Mouse (Mus musculus): ENCODE measurements around the gene Psma7.

DNA sequence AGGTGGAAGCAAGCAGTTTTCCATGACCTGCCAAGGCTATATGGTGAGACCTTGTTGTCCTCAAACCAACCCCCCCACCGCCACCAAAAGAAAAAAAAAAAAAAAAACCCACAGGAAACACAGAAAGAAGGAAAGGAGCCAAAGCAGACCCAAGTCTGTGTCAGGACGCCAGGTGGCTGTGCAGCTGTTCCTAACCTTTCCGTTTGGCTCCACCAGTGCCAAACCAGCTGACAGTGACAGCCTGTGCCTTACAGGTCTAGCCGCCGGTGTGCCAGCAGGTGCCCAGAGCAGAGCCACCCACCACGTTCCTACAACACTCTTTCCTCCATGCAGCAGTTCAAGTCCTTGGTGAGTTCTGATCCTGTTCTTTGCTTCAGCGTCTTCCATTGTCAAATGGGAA, 30.7 kb upstream of the Psma7 start:
- TF ChIP-seq POLR2A (IDR thresholded peaks at IDR 0.05; ENCODE audit: low read depth, low read length) = no peak
- TF ChIP-seq CTCF (IDR thresholded peaks at IDR 0.05; ENCODE audit: extremely low read depth, insufficient read length, insufficient replicate concordance, low read depth, low read length) = no peak

All from small intestine, adult 2 months (tissue).